Mouse (Mus musculus) spleen, postnatal 36 days (tissue): ENCODE measurements around the gene Kdm2a.
A peak's percentile ranks its signal among the peaks of the same experiment; 100 is the strongest.
"Not testable (repeated sequence)": the region's sequence is repeated elsewhere in the genome, so short reads cannot be mapped to it uniquely, and the experiment has no call there.

Experiments used
- DNase-seq, 2 experiments: peaks; one replicate each; pipeline ENCODE4 v3.0.0; 2022; ENCODE audit warnings: low spot score in 2 of 2, mixed read lengths in 1 of 2

Kdm2a gene

DNA sequence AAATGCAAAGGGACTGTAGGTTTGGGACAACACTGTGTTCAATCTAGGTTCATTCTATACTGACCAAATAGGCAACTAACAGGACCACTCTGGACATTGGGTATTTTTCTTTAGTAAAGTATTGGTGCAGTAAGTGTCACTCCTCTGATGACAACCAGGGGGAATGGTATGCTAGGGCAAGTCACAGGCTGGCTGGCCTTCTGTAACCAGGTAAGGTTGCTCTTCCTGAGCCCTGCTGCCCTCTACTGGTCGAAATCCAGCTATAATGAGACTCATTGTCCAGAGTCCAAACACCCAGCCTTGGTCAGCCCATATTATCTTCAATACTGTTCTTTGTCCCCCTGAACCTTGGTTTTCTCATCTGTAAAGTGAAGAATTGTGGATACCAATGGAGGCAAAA, 19.1 kb upstream of the Kdm2a start:
- DNase-seq, result peak; percentile 65 to 72

DNA sequence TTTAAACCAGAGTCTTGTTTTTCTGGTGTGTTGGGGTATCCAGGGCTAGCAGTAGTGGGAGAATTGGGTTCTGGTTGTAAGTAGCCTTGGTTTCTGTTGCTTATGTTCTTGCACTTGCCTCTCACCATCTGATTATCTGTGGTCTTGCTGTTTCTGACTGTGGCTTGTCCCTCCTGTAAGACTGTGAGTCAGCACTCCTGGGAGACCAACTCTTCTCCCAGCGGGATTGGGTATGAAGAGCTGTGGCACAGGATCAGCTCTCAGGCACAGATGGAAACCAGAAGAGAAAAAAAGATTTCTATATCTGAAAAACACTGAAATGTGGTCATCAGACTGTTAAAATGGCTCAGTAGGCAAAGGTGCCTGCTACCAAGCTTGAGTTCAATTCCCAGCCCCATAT, 16.5 kb upstream of the Kdm2a start:
- no peak for DNase-seq

DNA sequence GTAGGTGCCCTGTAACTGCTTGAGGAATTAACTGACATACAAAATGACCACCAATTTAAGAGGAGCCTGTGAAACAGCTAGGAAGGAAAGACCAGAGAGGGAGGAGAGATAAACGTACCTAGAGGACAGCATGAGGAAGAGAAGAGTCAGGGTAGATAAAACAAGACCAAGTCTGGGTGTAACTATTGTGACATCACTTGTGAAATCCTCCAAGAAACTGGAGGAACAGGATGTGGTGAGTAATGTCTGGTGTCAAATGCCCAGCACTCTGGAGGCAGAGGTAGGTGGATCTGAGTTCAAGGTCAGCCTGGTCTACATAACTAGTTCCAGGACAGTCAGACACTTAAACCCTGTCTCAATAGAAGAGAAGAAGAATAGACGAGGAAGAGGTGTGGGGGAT, 11.0 kb upstream of the Kdm2a start:
- DNase-seq, result peak in 1 of 2 experiments; percentile 13

DNA sequence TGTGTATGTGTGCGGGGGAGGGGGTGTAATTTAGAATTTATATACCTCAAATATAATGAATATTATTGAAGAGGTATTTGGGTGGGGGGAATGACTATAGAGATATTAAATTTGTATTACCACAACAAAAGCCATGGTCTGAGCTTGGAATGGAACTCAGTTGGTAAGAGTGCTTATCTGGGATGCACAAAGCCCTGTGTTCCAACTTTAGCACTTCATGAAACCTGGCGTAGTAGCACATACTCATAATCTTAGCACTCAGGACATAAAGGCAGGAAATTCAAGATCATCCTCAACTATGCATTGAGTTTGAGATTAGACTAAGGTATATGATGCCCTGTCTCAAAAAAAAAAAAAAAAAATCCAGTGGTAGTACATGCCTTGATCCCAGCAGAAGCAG, 6.8 kb upstream of the Kdm2a start:
- no peak for DNase-seq

DNA sequence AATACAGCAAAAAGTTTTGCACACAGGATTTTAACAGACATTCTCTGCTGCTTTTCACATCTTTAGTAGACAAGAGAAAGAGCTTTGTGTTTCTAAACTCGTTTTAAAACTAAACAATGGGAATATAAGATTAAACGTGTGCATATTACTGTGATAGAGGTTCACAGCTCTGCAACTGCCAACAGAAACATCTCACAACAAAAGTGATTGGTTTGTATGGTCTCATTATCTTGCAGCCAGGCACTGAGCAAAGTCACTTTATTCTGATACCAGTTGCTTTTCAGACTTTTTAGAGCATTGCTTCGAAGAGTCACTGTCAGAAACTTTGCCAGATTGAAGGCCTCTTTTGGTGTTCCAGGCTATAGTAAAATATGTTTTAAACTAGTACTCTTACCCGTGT, 874 bp upstream of the Kdm2a start:
- no peak for DNase-seq

DNA sequence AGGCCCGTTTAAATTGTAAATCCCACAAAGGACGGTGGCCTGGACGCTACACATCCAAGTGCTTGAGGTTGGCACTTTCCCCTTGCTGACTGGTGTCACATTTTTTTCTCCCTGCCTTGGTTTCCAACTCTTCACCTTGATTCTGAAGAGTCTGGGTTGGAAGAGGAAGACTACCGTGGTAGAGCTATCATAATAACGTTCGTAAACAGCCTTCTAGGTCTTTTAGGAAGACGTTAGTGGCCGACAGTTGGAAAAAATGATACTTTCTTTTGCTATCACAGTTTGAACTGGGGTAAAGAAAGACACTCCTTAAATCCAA, 504 bp upstream of the Kdm2a start:
- DNase-seq, result no peak

DNA sequence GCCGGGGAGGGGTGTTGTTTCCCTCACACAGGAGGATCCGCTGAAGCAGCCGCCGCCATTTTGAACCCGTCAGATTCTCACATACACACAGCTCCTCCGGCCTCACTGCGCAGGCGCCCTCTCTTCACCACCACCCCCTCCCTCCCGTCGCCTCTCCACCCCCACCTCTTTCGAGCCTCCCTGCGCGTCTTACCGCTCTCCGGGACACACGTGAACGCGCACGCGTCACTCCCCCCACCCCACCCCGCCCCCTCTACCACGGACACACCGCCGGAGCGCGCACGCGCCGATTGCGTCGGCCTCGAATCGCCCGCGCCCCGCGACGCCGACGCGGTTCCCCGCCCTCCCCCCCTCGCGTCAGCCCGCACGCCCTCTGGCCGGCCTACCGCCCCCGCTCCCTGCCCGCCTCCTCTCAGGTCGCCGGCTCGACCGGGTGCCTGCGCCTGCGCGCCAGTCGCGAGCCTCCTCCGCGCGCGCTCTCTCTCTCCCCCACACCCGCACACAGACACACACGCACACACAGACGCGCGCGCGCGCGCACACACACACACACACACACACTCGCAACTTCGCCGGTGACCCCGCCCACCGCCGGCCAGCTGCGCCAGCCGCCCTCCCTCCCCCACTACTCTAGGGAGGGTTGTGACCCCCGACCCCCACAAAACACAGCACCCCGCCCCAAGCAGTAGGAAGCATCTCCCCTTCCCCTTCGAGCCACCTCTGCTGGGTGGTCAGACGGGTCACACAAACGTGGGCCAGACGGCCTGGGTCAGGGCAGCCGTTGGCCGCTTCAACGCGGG, 887 bp downstream of the Kdm2a start:
- DNase-seq, result peak; percentile 96 to 97

DNA sequence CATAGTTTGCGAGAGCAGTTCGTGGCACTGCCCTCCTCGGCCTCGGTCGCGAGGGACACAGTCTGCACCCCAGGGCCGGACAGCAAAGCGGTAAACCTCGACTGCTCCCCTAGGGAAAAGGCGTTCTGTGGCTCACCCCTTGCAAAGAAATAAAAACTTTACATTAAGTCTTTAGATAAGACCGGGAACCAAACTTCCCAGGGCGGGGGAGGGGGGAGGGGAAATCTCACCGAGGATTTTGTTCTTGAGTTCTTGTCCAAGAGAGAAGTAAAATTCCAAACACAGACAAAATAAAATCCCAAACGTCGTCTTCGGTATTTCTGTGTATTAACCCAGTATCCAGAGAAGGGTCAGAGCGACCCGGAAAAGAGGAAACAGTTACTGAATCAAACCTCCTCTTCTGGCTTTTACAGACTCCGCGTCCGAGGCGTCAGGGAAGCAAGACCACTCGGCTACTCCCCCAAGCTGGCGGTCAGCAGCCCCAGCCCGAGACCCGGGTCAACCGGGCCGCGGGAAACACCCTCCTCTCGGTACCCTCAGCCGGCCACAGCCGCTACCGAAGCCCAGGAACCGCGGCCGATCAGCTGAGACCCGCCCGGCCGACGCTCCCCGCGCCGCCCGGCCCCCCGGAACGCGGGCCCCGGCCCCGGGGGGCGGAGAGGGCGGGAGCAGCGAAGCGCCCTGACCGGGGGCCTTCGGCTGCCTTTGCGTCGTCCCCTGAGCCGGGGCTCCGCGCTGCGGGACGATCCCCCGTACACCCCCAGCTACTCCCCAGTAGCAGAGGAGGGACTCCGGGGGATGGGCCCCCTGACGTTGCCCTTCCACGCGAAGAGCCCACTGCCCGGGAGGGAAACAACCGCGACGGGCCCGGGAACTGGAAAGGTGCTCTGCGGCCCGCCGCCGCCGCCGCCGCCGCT, 1.7 kb downstream of the Kdm2a start:
- DNase-seq, result peak; percentile 34 to 48

DNA sequence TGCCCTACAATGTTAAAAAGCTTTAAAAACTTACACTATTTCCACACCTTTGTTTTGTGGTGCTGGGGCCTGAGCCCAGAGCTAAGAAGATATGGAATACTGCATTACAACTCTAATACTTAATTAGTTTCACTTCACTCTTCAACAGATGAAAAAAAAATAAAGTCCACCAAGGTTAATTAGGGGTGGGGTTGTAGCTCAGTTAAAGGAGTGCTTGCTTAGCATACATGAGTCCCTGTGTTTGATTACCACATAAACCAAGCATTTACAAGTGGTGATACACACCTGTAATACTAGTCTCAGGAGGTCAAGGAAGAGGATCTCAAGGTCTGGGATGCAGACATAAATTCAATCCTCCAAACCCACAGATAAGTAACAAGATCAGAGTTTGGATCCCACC, 10.8 kb downstream of the Kdm2a start:
- DNase-seq, result no peak

DNA sequence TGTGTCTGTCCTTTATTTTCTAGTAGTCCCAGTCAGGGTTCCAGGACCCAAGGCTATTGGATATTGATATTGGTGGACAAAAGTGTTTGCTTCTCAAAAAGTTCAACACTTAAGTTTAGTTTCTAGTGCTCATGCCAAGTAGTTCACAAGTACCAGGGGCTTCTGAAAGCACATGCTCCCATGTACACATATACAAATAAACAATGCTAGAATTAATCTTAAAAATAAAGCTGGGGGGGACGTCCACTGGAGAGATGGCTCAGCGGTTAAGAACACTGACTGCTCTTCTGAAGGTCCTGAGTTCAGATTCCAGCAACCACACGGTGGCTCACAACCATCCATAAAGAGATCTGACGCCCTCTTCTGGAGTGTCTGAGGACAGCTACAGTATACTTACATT, 13.1 kb downstream of the Kdm2a start:
- no peak for DNase-seq

DNA sequence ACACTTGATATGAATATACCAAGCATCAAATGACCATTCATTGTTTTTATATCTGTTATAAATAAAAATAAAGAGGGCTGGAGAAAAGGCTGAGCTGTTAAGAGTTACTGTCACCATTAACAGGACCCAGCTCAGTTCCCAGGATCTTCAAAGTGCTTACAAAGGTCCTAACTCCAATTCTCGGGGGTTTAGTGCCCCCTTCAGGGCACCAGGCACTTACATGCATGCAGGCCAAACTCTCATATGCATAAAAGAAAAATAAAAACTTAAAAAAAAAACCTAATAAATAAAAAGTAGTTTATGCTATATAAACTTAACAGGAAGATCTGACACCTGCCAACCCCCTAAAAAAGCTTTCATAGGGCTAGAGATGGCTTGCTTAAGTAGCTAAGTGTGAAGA, 13.8 kb downstream of the Kdm2a start:
- no peak for DNase-seq

DNA sequence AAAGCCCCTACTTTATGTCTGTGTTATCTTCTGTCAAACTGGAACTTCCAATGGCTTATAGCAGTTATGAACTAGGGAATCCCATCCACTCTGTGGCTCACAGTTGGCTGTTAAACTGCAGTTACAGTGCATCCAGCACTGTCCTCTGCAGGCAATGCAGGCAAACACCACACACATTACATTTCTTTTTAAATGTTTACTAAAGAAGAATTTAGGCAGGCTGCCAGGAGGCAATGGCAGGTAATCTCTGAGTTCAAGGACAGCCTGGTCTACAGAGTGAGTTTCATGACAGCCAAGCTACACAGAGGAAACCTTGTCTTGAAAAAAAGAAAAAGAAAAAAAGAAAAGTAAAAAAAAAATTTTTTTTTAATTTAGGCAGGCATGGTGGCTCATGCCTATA, 14.8 kb downstream of the Kdm2a start:
- no peak for DNase-seq

DNA sequence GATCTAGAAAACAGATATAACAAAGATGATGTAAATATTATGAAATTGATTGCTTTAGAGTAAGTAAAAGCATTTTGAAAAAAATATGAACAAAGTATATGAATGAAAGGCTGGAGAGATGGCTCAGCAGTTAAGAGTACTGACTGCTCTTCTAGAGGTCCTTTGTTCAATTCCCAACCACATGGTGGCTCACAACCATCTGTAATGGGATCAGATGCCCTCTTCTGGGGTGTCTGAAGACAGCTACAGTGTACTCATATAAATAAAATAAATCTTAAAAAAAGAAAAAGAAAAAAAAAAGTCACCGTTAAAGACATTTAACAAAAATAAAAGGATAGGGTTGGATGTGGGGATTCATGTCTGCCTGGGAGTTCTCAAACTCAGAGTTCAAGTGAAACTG, 15.8 kb downstream of the Kdm2a start:
- not testable (repeated sequence) for DNase-seq

DNA sequence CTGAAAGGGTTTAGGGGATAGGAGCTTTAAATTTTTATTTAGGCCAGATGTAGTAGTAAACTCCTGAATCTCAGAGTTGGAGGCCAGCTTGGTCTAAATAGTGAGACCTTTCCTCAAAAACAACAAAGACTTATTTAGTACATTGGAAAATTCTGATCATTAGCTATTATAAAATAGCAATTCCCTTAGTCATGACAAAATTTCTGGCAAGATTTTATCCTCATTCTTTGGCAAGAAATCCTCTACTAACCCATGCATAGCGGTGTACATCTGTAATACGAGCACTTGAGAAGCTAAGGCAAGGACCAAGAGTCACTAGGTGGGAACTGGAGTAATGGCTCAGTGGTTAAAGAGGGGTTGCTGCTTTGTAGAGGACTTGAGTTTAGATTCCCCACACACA, 27.4 kb downstream of the Kdm2a start:
- no peak for DNase-seq

DNA sequence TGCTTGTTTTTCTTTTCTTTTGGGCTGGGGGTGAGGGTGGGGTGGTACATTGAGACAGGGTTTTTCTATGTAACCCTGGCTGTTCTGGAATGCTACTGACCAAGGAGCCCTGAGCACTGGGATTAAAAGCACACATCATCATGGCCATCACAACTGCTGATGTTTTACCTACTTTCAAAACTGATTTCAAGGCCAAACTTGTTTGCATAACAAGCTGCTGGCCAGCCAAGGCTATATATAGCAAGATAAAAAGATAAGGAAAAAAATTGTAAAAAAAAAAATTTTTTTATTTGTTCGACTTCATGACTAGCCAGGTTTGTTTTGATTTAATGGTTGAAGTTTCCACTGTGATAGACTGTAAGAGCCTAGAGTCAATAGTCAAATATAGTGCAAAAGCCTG, 27.8 kb downstream of the Kdm2a start:
- no peak for DNase-seq

DNA sequence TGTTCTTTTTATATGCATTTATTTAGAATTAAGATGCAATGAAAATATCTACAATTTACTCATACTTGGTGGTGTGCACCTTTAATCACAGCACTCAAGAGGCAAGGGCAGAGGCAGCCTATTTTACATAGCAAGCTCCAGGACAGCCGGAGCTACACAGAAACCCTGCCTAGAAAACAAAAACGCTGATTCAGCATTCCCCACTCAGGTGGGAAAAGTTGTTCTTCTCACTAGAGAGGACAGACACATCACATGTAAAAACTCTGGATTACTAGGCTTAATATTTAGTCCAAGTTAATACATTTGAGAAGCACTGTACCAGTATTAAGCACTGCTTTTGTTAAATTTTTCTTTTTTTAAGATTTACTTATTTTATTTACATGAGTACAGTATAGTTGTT, 48.6 kb downstream of the Kdm2a start:
- no peak for DNase-seq

DNA sequence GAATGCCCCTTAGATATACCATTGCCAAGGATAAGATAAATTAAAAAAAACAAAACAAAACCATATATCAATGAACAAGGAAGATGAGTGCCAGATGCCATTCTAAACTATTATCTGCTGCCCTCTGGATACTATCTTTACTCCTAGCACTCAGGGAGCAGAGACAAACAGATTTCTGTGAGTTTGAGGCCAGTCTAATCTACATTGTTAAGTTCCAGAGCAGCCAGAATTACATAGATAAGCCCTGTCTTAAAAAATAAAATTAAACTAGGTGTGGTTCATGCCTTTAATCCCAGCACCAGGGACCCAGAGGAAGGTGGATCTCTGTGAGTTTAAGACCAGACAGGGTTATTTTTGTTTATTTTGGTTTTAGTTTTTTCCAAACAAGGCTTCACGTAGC, 51.6 kb downstream of the Kdm2a start:
- DNase-seq, result no peak

DNA sequence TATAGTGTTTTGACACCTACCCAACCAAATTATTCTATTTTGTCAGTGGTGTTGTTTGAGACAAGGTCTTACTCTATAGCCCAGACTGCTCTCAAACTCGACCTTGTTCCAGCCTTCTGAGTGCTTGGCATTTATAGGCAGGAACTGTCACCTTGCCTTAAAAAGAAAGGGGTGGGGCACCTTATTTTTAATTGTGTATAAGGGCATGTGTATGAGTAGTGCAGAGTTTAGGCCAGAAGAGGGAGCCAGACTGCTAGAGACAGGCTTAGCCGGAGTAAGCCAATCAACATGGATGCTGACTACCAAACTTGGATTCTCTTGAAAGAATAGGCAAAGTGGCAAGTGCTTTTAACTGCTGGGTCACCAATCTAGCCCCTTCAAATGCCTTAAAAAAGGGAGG, 59.9 kb downstream of the Kdm2a start:
- peak; percentile 61 to 71 for DNase-seq

DNA sequence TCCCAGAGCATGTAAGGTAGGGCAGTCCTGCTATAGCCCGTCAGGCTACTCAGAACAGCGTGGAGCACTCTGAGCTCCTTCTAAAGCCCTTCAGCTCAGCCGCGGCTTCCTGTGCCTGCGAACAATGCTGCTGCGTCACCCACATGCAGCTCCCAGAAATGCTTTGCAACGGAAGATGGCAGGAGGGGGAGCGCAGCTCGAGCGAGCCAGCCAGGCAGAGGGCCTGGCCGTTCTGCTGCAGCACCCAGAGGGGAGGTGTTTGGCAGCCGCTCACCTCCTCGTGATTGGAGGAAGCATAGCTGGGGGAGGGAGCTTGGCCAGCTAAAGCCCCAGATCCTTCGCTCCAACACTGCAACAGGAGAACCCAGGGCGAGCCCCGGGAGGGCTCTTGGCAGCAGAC, 64.3 kb downstream of the Kdm2a start:
- DNase-seq, result peak; percentile 93 to 95

DNA sequence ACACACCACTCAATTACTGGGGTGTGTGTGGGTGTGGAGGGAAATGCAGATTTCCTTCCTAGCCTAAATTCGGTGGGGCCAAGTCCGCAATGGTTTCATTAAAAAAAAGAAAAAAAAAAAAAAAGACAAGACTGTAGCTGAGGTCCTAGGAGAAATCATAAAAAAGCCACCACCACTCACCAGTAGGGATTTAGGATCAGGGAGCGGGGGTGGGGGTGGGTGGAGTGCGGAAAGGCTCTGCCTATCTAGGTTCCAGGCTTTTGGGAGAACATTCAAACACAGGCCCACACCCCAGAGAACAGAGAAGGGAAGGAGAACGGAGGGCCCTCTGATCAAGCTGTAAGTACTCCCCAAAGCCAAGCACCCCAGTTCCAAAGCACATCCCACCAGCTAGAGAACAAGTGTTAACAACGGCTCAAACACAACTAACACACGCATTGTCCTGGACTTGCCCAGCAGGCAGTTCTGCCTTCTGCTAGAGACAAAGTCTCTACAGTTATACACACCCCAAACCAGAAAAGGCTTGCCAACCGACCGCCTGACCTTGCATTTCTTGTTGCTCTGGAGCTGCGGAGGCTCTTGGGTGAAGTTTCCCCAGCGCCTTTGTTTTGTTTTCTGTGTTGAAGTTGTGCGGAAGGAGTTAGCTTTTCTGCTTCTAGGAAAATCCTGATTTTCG, 64.8 kb downstream of the Kdm2a start:
- no peak for DNase-seq

DNA sequence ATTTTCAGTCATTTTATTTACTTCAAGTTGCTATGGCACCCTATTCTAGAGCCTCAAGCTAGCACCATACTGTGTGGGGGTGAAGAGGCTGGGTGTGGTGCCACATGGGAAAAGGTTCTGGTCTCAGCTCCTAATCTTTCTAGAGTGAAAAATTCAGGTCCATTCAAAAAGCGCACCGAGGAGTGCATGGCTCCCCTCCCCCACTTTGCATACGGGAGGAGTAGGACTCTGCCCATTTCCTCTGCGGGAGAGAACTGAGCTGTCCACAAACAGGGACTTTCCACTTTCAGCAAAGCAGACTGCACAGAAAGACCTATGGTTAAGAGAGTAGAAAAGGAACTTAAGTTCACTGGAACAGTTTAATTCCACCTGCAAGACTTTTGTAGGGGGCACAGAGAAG, 65.4 kb downstream of the Kdm2a start:
- peak; percentile 83 to 85 for DNase-seq

DNA sequence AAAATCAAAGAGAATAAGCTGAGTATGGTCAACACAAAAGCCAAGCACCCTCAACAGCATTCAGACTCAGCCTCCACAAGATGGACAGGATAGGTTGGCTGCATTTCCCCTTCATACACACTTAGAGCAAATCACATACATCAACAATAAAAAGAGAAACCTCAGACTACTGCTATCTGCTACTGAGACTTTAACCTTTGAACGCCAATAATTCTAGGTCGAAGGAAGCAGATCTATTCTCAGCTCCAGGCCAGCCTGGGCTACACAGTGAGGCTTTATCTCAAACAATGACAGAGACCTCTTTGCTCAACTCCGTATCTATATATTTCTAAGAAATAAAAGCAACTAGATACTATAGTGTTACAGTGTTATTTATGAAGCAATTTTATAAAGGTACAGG, 66.8 kb downstream of the Kdm2a start:
- no peak for DNase-seq

DNA sequence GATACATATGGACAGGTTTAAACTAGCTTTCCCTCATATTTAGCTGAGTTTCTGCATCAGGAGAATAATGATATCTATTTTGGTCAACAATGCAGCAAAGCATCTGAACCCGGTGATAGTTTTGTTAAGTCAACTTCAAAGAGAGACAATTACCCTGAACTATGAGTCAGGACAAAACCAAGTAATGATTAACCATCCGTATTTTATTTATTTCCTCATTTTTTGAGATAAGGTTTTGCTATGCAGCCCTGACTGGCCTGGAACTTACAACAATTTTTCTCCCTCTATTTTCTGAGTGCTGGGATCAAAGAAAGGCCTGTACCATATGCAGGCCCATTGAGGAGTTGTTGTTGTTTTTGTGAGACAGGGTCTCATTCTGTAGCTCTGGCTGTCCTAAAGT, 67.5 kb downstream of the Kdm2a start:
- no peak for DNase-seq
